Mouse (Mus musculus): ENCODE measurements around the gene Lrrc7.

GRCm38 (mm10) chr3:158284431-158284830 lies 277.6 kb downstream of the Lrrc7 start:
- no peak for TF ChIP-seq ZC3H11A (IDR thresholded peaks at IDR 0.05; ENCODE audit: borderline replicate concordance, low read depth, low read length)
- no peak for TF ChIP-seq MAFK (IDR thresholded peaks at IDR 0.05; ENCODE audit: insufficient read depth, low read depth, low read length)
